Mouse (Mus musculus) MEL-GATA-1-ER (cell line): ENCODE results near the gene Cdca7l.

Experiments
- DNase-seq: peaks from one replicate; pipeline ENCODE4 v3.0.0-alpha.2; 2012; ENCODE audit warnings: low read depth; ENCODE audit errors: extremely low read depth

Cdca7l gene

DNA sequence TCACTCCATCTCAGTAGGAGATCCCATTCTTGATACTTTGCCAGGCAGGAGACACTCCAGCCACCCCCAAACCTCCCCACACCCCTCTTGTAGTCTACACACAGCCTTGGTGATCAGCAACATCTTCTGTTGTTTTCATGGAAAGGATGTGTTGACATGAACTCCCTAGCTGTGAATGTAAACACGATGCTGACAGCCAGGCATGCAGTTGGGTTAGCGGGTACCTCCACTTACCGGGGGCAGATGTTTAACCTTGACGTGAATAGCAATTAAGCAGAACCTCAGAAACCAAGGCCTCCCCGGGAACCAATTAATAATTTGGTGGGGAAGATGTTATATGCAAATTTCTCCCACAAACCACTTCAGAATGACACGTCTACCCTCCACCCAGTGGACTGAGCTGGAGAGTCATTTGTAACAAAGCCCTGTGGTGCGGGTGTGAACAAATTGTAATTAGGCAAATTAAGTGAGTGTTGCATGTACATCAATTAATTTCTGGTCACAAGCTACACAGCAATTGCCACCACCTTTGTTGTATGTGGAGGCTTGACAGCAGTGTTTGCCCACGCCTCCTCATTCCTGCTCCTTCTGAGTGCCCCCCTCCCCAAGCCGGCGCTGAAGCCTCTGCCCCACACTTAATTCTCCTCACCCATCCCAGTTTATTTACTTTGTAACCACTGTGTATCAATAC is 5.4 kb downstream of the Cdca7l start:
- no peak for DNase-seq

DNA sequence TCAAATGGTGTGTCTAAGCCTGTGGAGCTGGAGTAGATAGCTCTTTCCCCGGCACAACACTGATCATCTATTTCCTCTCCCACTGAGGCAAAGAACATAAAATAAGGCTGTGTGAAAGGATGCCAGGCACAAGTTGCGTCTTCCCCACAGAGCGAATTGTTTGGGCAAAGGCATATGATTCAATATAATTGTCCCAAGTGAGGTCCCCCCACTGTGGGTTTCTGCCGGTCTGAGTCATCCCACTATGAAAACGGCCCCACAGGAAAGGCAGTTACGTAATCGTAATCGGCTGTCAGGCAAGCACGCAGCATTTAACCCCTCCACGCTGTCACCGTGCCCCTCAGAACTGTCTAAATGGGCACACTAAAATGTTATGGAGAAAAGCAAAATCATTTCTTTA is 6.0 kb downstream of the Cdca7l start:
- no peak for DNase-seq

DNA sequence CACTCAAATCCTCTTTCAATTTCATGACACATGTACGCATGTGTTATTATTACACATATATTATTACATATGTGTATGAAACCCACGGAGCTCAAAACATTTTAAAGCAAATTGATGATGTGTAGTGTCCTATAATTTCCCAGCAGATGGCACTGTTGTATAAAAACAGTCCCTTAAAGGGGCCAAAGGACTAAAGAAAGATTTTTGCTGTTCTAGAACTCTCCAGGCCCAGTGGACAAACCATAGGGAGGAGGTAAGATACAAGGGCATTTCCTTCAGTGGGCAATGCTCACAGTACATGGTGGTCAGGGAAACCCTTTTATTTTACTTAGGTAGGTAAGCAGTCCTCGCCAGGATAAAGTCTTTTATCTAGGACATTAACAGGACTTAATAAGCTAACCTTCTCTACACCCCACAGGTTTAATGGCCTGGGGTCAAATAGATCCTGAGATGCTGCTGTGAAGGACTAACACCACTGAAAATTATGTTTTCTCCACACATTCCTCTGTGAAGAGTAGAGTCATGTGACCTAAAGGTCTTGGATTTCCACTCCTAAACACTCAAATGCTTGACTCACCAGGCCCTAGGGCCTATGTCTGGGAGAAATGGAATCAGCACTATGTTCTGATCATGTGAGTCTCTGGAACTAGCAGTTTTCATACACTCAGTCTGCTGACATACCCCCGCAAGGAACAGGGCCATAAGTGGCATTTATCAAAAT is 16.2 kb downstream of the Cdca7l start:
- peak; percentile 60 for DNase-seq

DNA sequence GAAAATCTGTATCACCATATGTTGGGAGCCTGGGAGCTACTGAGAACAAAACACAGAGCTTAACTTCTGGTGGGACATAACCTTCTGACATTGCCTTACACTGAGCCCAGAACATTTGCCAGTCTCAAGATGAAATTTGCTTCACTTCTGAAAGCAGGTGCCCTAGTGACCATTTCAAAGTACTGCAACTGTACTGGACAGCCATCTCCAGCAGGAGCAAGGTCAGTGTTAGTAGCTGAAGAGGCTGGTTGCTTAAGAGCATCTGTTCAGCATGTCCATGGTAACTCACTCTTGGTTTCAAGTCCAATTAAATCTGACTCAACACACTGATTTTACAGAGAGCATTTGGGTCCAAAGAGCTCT is 16.8 kb downstream of the Cdca7l start:
- DNase-seq, result peak; percentile 12

DNA sequence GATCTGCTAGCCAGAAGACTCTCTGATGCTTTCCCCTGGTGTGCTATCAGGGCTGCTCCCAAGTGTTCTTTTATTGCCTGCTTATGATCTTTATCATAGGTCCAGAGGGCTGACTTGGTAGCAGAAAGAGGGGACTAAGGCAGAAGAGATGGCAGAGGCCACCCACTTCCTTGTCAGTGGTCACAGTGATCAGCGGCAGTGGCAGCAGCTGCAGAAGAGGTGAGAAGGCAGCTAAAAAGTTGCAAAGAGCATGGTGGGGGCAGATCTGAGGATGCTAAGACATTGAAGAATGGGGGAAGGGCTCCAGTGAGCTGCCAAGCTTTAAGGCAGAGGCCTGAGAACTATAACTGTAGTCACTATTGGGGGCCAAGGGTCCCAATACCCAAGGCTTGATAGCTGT is 17.3 kb downstream of the Cdca7l start:
- DNase-seq, result no peak

DNA sequence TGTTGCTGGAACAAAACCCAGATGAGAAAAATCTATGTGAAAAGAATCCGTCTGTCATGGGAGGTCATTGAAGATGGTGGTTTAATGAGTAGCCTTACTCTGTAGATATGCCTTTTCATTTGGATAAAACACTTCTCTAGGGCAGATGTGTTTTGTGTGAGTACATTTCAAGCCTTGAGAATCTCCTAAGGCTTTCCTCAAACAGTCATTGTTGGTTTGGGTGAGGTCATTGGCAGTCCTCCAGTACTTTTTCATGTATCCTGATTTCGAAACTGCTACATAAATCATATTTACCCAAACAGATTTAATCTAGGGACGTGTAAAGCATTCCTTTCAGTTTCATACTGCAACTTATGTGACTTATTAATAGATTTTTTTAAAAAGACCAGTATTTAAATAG is 24.3 kb downstream of the Cdca7l start:
- DNase-seq, result no peak

DNA sequence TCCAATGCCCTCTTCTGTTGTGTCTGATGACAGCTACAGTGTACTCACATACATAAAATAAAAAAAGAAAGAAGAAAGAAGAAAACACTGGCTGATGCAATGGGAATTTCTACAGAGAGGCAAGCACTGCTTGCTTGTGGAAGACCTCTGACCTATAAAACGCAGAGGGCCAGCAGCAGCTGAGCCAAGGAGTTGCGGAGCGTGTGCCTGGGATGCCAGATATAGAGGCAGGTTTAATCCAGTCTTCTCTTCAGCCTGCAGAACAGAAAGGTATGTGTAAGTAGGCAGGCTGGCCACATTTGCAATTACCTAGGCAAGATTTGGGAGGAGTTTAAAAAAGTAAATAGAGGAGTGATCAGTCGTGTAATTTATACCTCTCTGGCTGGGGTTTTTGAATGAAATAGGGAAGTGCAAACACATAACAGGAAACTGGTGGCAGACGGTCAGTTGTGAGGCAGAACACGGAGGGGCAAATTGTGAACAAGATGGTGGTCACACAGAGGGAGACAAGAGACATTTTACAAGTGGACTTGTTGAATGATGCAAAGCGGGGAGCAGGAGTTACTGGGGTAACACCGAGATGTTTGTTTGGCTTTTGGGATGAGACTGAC is 27.4 kb downstream of the Cdca7l start:
- no peak for DNase-seq

DNA sequence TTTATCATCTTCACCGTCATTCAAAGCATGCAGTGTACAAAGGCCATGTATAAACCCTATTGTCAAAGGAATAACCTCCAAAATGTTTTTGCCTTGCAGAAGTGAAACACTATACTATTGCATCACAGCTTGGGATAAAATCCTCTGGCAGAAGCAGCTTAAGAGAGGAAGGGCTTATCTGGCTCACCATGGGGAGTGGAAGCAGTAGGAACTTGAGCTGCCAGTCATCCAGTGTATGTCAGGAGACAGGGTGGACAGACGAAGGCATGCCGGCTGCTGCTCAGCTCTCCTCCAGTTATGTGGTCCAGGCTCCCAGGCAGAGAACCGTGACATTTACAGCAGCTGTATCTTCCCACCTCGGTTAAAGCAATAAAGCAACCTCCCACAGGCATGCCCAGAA is 28.1 kb downstream of the Cdca7l start:
- DNase-seq, result no peak

DNA sequence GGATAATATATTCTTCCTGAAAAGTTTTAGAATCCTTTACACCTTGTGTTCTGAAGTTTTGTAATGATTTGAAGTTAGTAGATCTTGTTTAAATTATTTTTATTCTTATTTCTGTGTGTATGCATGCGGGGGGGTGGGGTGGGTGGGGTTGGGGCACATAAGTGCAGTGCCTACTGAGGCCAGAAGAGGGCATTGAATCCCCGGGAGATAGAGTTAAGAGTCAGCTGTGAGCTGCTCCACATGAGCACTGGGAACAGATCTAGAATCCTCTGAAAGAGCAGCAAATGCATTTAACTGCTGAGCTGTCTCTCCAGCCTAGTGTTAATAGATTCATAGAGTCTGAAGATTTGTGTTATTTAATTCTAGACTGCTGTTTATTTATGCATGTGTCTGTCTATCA is 30.6 kb downstream of the Cdca7l start:
- no peak for DNase-seq

DNA sequence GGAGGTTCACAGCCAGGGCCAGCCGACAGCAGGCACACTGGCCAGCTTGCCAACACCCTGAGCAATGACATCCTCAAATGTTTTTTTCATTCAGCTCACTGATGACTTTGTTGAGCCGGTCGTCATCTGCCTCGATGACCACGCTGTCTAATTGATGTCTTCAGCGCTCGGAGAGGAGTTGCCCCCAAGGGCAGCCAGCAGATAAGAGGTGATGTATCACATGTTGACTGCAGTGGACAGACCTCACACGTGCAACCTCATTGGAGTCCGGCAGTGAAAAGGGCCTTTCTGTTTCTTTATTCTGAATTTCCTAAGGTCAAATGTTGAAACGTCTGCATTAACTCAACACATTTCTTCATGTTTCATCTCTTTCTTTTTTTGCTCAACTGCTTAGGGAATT is 31.3 kb downstream of the Cdca7l start:
- DNase-seq, result no peak

DNA sequence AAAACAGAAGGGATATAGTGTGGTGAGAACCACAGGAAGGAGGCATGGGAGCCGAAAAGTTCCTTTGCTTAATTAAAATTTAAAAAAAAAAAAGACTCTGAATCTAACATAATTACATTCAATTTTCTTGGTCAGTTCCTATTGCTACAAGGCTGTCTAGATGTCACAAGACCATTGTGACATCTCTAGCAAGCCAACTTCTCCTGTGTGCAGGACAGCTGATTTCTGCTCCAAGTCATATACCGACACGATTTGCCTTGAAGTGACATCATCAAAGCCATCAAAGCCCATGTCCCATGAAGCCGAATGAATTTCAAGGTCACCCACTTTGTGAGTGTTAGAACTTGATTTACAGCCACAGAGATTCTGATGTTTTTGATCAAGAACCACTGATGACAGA is 33.3 kb downstream of the Cdca7l start:
- no peak for DNase-seq

DNA sequence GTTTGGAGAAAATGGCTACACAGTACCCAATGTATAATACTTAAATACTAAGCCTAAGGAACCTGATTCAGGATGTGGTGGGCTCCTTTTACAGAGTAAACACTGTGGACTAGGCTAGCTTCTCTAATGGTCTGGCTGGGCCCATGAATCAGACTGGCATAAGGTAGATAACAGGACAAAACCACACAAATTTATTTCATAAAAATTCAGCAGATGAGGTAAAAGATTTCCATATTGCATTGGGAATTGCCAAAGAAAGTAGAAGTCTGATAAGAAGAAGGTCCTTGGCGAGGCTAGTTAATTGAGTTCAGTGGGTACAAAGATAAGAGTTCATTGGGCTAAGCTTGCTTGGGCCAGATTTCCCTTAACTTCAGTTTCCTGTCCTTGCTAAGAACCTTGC is 36.6 kb downstream of the Cdca7l start:
- DNase-seq, result no peak

DNA sequence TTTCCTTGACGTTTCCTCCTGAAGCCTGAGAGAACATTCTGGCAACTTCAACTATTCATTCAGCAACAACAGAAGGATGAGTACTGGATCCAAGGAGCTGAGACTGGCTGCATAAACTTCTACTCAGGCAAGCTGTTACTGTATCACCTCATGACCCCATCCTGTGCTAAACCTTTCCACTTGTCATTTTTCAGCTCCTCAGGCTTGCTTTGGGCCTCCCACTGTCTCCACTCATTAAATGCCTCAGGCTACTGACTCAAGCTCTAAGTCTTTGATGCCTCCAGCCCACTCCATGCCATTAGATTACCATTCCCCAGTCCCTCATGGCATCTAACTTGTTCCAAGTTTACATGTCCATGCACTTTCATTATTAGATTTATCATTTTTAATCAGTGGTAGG is 38.6 kb downstream of the Cdca7l start:
- DNase-seq, result no peak

DNA sequence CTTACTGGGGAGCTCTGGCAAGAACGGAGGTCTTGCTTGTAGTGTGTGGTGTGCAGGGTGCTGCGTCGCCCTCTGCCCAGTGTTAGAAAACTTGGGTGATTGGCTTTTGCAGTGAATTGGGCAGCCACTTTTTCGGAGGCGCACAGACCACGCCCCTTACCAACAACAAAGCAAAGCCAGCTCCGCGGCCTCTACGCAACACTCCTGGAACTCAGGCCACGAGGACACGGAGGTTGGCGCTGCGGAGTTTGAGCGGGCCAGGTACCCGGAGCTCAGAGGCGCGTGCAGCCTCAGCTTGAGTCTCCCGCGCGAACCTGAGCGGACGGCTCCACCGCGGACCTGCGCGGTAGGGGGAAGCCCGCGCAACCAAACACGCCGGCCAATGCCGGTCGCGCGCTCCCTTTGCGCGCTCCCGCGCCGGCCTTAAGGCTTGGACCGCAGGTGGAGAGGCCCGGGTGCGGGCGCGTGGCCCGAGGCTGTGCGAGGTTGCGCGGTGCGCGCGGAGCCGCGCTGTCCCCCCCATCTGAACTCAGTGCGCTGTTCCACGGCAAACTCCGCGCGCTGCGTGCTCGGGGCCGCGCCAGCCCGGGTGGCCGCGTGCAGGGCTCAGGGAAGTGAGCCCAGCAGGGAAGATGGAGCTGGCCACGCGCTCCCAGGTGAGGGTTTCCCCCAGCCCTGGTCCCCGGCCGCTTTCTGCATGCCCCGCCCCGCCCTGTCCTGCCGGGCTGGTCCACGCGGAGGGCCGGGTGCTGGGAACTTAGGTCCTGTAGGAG is 39.4 kb downstream of the Cdca7l start:
- DNase-seq, result peak; percentile 87

DNA sequence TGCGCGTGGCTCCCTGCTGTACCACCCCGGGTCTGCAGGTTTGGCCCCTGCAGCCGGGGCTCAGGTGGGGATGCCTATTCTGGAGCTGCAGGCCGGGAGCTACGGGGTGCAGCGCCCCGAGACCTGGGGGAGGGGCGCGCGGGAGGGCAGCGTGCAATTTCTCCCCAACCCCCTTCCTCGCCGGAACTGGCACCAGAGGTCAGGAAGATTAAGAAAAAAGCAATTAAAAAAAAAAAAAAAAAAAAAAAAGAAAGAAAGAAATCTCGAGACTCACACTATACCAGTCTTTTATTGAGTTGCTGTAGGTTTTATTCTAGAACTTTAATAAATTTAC is 40.0 kb downstream of the Cdca7l start:
- DNase-seq, result peak; percentile 39

DNA sequence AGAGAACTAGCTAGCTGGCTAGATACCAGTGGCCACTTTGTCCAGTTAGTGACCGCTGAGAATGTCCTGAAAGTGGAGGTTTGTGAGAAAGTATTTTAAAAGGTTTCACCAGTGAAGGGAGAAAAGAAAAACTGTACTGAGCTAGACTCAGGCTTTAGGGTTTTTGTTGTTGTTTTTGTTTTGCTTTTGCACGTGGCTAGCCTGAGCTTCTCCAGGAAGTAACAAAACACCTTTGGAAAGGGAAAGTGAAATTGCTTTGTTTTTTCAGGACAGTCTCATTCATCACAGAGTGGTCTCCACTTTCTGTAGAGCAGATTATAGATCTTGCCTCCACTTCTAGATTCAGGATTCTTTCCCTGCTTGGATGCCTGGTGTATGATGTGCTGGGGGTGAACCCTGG is 40.8 kb downstream of the Cdca7l start:
- no peak for DNase-seq

DNA sequence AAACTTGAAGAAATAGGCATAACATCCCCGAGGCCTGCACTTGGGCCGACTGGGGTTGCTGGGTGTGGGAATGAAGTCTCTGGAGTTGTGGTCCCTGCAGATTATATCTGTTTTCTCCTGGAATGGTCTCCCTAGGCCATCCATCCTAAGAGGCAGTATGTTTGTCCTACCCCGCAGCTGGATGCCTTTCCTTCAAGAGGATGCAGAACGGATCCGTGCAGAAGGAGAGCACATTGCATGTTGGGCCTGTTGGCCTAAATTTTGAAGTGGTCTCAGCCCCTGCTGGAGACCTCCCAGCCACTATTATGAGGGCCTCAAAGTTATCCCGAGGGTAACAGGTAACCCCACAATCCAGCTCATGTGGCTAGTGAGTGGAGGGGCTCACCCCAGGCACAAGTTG is 44.5 kb downstream of the Cdca7l start:
- no peak for DNase-seq

DNA sequence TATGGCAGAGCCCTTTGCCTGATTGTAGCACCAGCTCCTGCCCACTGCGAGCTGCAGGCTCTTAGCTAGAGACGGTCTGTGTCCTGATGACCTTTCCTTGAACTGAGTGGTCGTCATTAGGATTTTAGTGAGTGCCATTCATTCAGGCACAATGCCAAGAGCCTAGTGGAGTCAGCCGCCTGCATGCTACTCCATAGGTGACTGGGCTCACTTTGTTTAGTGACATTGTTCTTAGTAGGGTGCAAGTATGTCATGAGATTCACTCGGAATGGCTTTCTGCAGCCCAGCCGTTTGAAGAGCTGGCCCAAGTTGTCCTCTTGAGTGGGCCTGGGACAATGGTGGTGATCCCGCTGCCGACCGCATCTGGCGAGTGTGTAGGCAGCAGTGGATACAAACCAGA is 46.4 kb downstream of the Cdca7l start:
- no peak for DNase-seq

DNA sequence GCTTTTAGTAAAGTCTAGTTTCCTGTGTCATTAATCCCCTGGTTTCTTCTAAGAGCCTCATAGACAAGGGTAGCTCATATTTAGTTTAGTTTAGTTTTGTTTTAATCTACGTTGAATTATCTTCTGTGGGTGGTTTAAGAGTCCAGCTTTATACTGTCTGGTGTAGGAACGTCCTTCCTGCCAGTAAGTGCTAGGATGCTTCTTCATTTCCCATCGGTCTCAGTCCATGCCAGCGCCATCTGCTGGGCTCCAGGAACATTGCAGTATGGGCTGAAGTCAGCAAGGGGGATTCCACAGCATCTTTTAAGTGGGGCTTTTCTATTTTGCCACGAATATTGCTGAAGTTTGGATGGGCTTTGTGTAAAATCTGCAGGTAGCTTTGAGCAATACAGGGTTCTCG is 49.2 kb downstream of the Cdca7l start:
- DNase-seq, result peak; percentile 56

DNA sequence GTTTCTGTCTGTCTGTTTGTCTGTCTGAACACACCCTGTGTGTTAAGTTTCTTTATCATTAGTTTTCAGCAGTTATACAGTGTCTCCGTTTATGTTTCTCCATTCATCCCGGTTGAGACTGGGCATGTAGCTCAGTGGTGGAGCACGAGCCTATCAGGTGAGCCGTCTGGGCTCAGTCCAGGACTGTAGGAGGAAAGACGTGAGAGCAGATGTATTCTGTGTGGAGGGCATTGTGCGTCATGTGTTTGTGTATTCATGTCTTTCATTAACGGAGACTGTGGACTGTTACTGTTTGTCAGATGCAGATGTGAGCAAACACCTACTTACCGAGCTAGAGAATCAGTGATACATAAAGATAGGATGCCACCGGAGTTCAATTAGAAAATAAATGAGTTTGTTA is 52.9 kb downstream of the Cdca7l start:
- DNase-seq, result no peak

DNA sequence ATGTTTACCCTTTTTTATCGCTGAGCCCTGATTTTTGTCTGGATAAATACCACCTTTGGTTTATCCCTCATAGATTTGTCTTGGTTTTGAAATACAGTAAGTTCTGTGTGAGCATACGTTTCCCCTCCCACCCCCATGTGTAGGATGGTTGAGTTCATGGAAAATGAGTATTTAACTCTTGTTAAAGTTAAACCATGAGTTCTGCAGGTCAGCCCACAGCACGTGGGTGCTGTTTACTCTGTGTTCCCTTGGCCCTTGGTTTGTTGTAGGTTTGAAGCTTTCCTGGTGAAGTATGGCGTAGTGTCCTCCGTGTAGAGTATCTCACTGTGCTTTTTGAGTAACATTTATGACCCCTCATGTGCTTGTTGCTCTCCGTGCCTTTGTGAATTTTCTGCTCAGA is 53.8 kb downstream of the Cdca7l start:
- no peak for DNase-seq

DNA sequence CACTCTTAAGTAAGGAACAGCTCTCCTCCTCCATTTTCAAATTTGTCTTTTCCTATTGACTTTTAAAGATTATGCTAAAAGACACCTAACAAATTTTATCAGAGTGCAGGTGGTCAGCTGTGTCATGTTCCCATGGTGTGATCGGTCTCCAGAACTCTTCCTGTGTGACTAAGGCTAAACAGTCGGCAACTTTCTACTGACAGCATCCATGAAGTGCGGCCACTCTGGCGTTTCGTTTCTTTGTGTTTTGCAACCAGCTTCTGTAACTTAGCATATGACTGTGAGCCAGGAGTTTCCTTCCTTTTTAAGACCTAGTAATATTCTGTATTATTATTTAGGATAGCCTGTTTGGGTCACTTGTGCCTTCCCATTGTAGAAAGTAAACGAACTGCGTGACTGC is 56.8 kb downstream of the Cdca7l start:
- DNase-seq, result no peak
